Mouse (Mus musculus) layer of hippocampus, adult 8-10 months (tissue): ENCODE measurements at regions not wholly inside any gene's neighbourhood (a gene's known extent, or its start where the extent isn't known, plus 50 kb on each side); places are given as distances from the start of the nearest gene placed in this dataset.
A peak's percentile ranks its signal among the peaks of the same experiment; 100 is the strongest.

Experiments used
- DNase-seq, 2 experiments: peaks; one replicate each; pipeline ENCODE4 v3.0.0; 2022; ENCODE audit warnings: low spot score in 2 of 2

- no peak for DNase-seq
Observed at GRCm38 (mm10) chr7:125254302-125254701, 190.2 kb upstream of the Kdm8 start.

GRCm38 (mm10) chr7:125259016-125259415 lies 185.5 kb upstream of the Kdm8 start:
- DNase-seq: no peak

- DNase-seq: no peak
Observed at GRCm38 (mm10) chr7:125262133-125262532, 182.3 kb upstream of the Kdm8 start.

- DNase-seq: no peak
Observed at GRCm38 (mm10) chr7:125262672-125263365, 181.7 kb upstream of the Kdm8 start.

GRCm38 (mm10) chr7:125263756-125264155 lies 180.7 kb upstream of the Kdm8 start:
- no peak for DNase-seq

- no peak for DNase-seq
Observed at GRCm38 (mm10) chr7:125270711-125271110, 173.8 kb upstream of the Kdm8 start.

- no peak for DNase-seq
Observed at GRCm38 (mm10) chr7:125271356-125271755, 173.1 kb upstream of the Kdm8 start.

- no peak for DNase-seq
Observed at GRCm38 (mm10) chr7:125281371-125281770, 163.1 kb upstream of the Kdm8 start.

GRCm38 (mm10) chr7:125295226-125295625 lies 149.2 kb upstream of the Kdm8 start:
- no peak for DNase-seq

GRCm38 (mm10) chr7:125308433-125308832 lies 136.0 kb upstream of the Kdm8 start:
- no peak for DNase-seq

GRCm38 (mm10) chr7:125310971-125311370 lies 133.5 kb upstream of the Kdm8 start:
- DNase-seq: peak; percentile 33 to 62

- DNase-seq: no peak
Observed at GRCm38 (mm10) chr7:125313604-125314003, 130.9 kb upstream of the Kdm8 start.

- DNase-seq: no peak
Observed at GRCm38 (mm10) chr7:125334769-125335168, 109.7 kb upstream of the Kdm8 start.

- no peak for DNase-seq
Observed at GRCm38 (mm10) chr7:125335586-125336165, 108.8 kb upstream of the Kdm8 start.

GRCm38 (mm10) chr7:125336826-125337225 lies 107.7 kb upstream of the Kdm8 start:
- DNase-seq: no peak

- no peak for DNase-seq
Observed at GRCm38 (mm10) chr7:125338177-125338751, 106.2 kb upstream of the Kdm8 start.

- DNase-seq: no peak
Observed at GRCm38 (mm10) chr7:125340326-125340905, 104.1 kb upstream of the Kdm8 start.

- no peak for DNase-seq
Observed at GRCm38 (mm10) chr7:125349606-125350005, 94.9 kb upstream of the Kdm8 start.

GRCm38 (mm10) chr7:125354211-125354610 lies 90.3 kb upstream of the Kdm8 start:
- no peak for DNase-seq

- no peak for DNase-seq
Observed at GRCm38 (mm10) chr7:125354956-125355355, 89.5 kb upstream of the Kdm8 start.

- peak; percentile 28 to 30 for DNase-seq
Observed at GRCm38 (mm10) chr7:125358016-125358415, 86.5 kb upstream of the Kdm8 start.

GRCm38 (mm10) chr7:125383021-125383420 lies 61.5 kb upstream of the Kdm8 start:
- DNase-seq: no peak

- DNase-seq: no peak
Observed at GRCm38 (mm10) chr7:125384171-125384570, 60.3 kb upstream of the Kdm8 start.
